Mouse (Mus musculus): ENCODE data around the gene Nup85.

Gene Nup85

DNA sequence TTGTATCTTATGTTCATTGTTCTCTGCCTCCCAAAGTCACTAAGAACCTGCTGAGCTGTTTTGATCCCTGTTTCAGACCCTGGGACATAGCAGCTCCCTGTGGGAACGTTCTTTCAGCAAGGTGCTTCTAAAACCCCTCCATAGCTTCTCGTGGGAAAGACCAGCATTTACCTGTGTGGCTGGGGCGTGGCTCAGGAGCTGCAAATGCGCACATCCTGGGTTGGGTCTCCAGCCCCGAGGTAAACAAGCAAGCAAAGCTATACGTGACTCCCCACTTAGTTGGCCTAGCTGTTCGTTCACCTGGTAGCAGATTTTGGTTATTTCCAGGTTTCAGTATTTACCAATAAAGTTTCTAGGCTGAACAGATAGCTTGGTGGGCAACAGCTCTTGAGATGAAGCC is 68.0 kb downstream of the Nup85 start:
- DNase-seq (ENCODE audit: low read depth) = no peak

DNA sequence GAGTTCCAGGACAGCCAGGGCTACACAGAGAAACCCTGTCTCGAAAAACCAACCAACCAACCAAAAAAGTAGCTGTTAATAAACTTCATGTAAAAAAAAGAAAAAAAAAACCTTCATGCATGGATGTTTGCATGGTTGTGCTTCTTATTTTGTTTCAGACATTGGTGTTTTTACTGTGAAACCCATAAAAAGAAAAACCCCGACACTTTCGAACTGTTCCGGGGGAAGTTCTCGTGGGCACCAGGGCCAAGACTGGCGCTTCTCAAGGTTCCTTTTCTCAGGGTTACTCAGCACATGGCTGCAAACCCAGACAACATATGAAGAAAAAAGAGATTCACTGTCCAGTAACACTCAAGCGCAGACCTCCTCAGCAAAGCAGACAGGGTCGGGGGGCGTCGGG is 68.6 kb downstream of the Nup85 start:
- no peak for DNase-seq (ENCODE audit: low read depth)

All from c-Kit-positive CD71-negative TER-119-negative erythroid progenitor cells, embryonic 14.5 days (primary cell).